Mouse (Mus musculus) embryonic facial prominence, embryonic 12.5 days (tissue): ENCODE results near the gene Mybpc3. TPM values are rescaled to one million over a fixed set of nuclear protein-coding genes. Genes with fewer than 3 reads are reported as not detected.

ENCODE experiments used
- ATAC-seq: fragments of 200-750 bp; cut with Nextera tagmentation; 2 replicates; pipeline ENCODE4 v1.8.0; 2017; ENCODE audit not compliant: insufficient number of reproducible peaks, insufficient read depth, low FRiP score, low TSS enrichment
- H3K27ac ChIP-seq: fragments of 300-500 bp; sonication (generic); 2 replicates; pipeline ENCODE4 v1.5.1; 2016; ENCODE audit warnings: mild to moderate bottlenecking
- H3K27me3 ChIP-seq: fragments of 300-500 bp; sonication (generic); 2 replicates; pipeline ENCODE4 v1.6.1; 2016; ENCODE audit warnings: mild to moderate bottlenecking, moderate library complexity
- H3K36me3 ChIP-seq: fragments of 300-500 bp; sonication (generic); 2 replicates; pipeline ENCODE4 v1.6.1; 2016; ENCODE audit warnings: mild to moderate bottlenecking
- H3K4me1 ChIP-seq: fragments of 300-500 bp; sonication (generic); 2 replicates; pipeline ENCODE4 v1.6.1; 2016
- H3K4me2 ChIP-seq: fragments of 300-500 bp; sonication (generic); replicated peaks from 2 replicates; pipeline ENCODE4 v1.6.1; 2016; ENCODE audit warnings: mild to moderate bottlenecking, moderate library complexity
- H3K4me3 ChIP-seq: fragments of 300-500 bp; sonication (generic); 2 replicates; pipeline ENCODE4 v1.5.1; 2016; ENCODE audit warnings: mild to moderate bottlenecking
- H3K9ac ChIP-seq: fragments of 300-500 bp; sonication (generic); 2 replicates; pipeline ENCODE4 v1.6.1; 2016; ENCODE audit warnings: mild to moderate bottlenecking, moderate library complexity
- H3K9me3 ChIP-seq: fragments of 300-500 bp; sonication (generic); 2 replicates; pipeline ENCODE4 v1.6.1; 2016; ENCODE audit warnings: mild to moderate bottlenecking, moderate library complexity
- WGBS: fragments of 180-500 bp; shearing (Covaris S2); methylation state at CpG from one replicate; pipeline ENCODE4 v1.1.7; 2016; 5-methylcytosine and 5-hydroxymethylcytosine counted together
- polyA plus RNA-seq: library from polyadenylated mRNA; unstranded; fragments of >200 nt; fragmentation: Nextera tagmentation; extraction: Ambion mirVana; gene quantifications from 2 replicates; pipeline ENCODE4 v1.2.1, GENCODE M21; 2016

The Mybpc3 gene
- polyA plus RNA-seq, 1 experiment from 2014 or later, result 0.09 TPM

GRCm38 (mm10) chr2:91080784-91081513 lies 37.0 kb upstream of the Mybpc3 start:
- Histone ChIP-seq H3K4me3 (no peak overlapping the region), H3K9me3 (no peaks in the 10 kb centered on the region), H3K36me3 (no peaks in the 10 kb centered on the region), H3K27ac (no peak overlapping the region), H3K27me3 (no peaks in the 10 kb centered on the region), H3K4me1 (peaks cover 11% of the 10 kb centered on the region), H3K4me2 (no peak overlapping the region), H3K9ac (no peak overlapping the region)
- no peak for ATAC-seq
- 71% methylated on average over 8 of the region's 8 CpGs for WGBS

GRCm38 (mm10) chr2:91081775-91082695 lies 35.9 kb upstream of the Mybpc3 start, which contains the start of gene Spi1:
Gene Spi1, plus strand, starts transcription at chr2:91082390.
- Histone ChIP-seq H3K9ac (no peak within 1 kb of the TSS), H3K36me3 (no peaks in the 10 kb centered on the region), H3K9me3 (no peaks in the 10 kb centered on the region), H3K27ac (no peak within 1 kb of the TSS), H3K4me2 (no peak within 1 kb of the TSS), H3K4me1 (peaks cover 11% of the 10 kb centered on the region), H3K27me3 (no peaks in the 10 kb centered on the region), H3K4me3 (no peak within 1 kb of the TSS)
- no peak for ATAC-seq
- WGBS, result 83% methylated on average over 13 of the region's 13 CpGs

DNA sequence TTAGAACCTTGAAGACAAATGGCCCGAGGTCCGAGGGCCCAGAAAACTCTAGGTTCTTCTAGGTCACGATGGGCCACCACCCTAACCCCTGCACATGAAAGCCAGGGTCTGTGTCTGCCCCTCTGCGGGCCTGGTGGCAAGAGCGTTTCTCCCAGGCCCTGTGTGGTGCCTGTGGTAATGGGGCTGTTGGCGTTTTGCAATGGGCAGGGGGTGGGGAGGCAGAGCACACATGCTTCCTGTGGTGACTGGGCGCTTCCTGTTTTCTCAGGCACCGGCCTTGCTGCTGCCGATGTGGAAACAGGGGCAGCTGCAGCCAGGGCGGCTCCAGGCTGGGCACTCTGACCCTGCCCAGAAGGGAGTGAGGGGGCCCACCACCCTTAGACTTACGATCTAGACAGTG lies 35.1 kb upstream of the Mybpc3 start:
- no peaks in the 10 kb centered on the region for H3K9me3 ChIP-seq
- no peaks in the 10 kb centered on the region for H3K36me3 ChIP-seq
- WGBS, result 62% methylated on average over 11 of the region's 11 CpGs
- ATAC-seq, result no peak
- H3K27ac ChIP-seq, result no peak overlapping the region
- no peak overlapping the region for H3K4me2 ChIP-seq
- no peaks in the 10 kb centered on the region for H3K27me3 ChIP-seq
- no peak overlapping the region for H3K9ac ChIP-seq
- no peak overlapping the region for H3K4me3 ChIP-seq
- peaks cover 11% of the 10 kb centered on the region for H3K4me1 ChIP-seq

DNA sequence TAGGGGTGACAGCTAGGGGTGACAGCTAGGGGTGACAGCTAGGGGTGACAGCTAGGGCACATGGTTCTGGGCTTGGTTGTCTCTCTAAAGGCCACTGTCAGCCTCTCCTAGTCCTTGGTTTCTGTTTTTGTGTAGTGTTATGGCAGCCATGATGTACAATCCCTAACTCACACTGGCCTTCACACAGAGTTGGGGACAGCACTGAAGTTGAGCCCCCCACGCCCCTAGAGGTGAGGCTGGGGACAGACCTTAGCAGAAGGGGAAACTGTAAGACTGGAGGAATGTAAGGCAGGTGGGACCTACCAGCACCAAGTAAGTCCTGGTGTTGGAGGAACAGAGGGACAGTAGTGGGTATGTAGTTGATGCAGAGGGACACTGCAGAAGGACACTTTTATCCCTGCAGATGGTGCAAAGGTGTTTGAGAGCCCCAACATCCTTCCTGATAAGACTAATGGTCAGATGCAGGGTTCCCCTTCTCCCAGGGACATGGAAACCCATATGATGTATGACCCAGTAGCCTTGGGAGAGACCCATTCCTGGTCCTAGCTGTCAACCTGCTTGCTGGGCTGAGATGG lies 34.5 kb upstream of the Mybpc3 start:
- no peak overlapping the region for H3K27ac ChIP-seq
- H3K4me3 ChIP-seq, result no peak overlapping the region
- H3K4me2 ChIP-seq, result no peak overlapping the region
- no peaks in the 10 kb centered on the region for H3K36me3 ChIP-seq
- no peaks in the 10 kb centered on the region for H3K27me3 ChIP-seq
- H3K9me3 ChIP-seq, result no peaks in the 10 kb centered on the region
- ATAC-seq, result no peak
- peaks cover 5% of the 10 kb centered on the region for H3K4me1 ChIP-seq
- WGBS, result 75% methylated on average over 1 of the region's 1 CpGs
- no peak overlapping the region for H3K9ac ChIP-seq

GRCm38 (mm10) chr2:91084179-91084820 lies 33.6 kb upstream of the Mybpc3 start:
- no peaks in the 10 kb centered on the region for H3K4me1 ChIP-seq
- H3K9me3 ChIP-seq, result no peaks in the 10 kb centered on the region
- H3K27ac ChIP-seq, result no peak overlapping the region
- 79% methylated on average over 15 of the region's 15 CpGs for WGBS
- no peak overlapping the region for H3K4me3 ChIP-seq
- H3K36me3 ChIP-seq, result no peaks in the 10 kb centered on the region
- H3K4me2 ChIP-seq, result no peak overlapping the region
- no peaks in the 10 kb centered on the region for H3K27me3 ChIP-seq
- ATAC-seq, result no peak
- H3K9ac ChIP-seq, result no peak overlapping the region

DNA sequence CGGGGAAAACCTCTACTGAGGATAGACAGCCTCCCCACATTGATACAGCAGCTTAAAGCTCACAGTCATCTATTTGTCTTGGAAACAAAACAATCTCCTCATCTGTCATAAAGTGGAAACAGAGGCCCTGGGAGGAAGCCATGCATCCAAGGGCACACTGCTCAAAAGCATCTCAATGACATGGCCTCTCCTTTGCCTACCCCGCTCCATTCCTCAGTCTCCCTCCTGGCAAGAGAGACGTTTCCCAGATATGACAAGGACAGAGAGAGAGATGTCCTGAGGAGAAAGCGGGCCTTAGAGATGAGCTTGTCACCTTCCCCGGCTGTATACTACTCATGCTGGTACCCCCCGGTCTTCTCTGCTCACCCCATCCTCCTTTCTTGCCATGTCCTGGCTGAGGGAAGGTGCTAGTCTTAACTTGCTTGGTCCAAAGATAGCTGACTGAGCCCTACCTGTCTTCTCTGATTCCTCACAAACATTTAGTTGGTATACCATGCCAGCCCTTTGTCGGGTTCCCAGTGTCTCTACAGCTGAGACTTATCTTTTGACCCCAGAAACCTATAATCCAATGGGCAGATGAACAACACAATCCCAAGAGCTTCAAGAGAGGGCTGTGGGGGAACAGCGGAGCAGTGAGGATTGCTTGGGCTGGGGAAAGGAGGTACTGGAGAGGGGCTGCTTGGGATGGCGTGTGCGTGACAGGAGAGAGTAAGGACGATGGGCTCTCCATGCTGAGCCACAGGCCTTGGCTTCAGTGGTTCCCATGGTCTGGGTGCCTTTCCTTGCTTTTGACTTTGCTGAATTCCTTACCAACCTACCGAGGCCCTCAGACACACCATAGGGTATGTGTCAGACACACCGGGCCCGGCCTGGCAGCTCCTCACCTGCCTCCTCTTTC lies 32.2 kb upstream of the Mybpc3 start:
- Histone ChIP-seq H3K36me3 (no peaks in the 10 kb centered on the region), H3K9ac (no peak overlapping the region), H3K4me2 (no peak overlapping the region), H3K27me3 (no peaks in the 10 kb centered on the region), H3K9me3 (no peaks in the 10 kb centered on the region), H3K27ac (no peak overlapping the region), H3K4me3 (no peak overlapping the region), H3K4me1 (no peaks in the 10 kb centered on the region)
- WGBS, result 85% methylated on average over 14 of the region's 14 CpGs
- no peak for ATAC-seq

DNA sequence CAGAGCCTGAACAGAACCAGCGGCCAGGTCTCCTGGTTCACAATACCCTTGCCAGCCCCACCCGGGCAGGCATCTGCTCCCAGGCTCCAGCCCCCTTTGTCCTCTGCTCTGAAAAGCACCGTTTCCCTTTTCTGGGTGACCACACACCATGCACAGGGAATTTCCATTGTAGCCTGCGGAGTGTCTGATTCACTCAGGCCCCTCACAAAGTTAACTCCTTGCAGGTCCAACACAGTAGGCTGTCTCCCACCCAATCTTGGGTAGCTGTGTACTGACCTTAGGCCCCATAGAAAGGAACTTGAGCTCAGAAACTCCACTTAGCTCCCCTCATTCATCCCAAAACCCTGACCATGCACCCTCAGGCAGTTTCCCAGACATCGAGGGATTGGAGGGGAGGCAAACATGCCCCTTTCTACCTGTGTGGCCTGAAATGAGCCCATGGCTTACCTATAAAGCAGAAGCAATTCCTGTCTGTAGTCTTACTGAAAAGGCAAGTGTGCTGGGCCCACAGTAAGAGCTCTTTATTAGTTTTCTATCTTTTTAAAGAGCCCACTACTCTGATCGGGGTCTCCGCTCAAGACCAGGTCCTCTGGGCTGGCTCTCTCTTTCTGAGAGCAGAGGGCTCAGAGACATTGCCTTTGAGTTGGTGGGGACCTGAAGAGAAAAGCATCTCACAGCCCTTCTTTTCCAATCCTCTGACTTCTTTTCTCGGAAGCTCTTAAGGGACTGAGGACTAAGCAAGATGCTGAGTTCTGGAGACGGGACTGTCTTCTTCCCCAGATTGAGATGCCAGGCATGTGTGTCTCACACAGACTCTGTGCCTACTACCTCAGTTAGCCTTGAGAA lies 31.3 kb upstream of the Mybpc3 start:
- WGBS, result 71% methylated on average over 9 of the region's 9 CpGs
- Histone ChIP-seq H3K4me1 (no peaks in the 10 kb centered on the region), H3K4me3 (no peak overlapping the region), H3K27me3 (no peaks in the 10 kb centered on the region), H3K27ac (no peak overlapping the region), H3K9ac (no peak overlapping the region), H3K9me3 (no peaks in the 10 kb centered on the region), H3K4me2 (no peak overlapping the region), H3K36me3 (no peaks in the 10 kb centered on the region)
- ATAC-seq, result no peak

GRCm38 (mm10) chr2:91087453-91087852 lies 30.5 kb upstream of the Mybpc3 start:
- Histone ChIP-seq H3K9me3 (no peaks in the 10 kb centered on the region), H3K4me2 (no peak overlapping the region), H3K4me3 (no peak overlapping the region), H3K4me1 (no peaks in the 10 kb centered on the region), H3K27me3 (no peaks in the 10 kb centered on the region), H3K36me3 (no peaks in the 10 kb centered on the region), H3K27ac (no peak overlapping the region), H3K9ac (no peak overlapping the region)
- 86% methylated on average over 9 of the region's 9 CpGs for WGBS
- no peak for ATAC-seq

DNA sequence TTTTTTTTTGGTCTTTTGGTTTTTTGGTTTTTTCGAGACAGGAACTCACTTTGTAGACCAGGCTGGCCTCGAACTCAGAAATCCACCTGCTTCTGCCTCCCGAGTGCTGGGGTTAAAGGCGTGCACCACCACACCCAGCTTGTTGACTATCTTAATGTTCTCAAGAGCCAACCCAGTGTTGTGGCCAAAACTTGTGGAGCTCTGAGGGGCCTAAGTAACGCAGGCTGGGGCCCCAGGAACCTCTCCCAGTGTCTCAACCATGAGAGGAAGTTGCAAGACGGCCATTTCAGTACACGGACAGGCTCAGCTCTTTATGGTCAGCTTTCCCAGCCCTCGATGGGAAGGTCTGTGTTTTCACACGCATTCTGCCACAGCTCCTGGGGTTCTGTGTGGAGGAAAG lies 29.0 kb upstream of the Mybpc3 start:
- H3K9me3 ChIP-seq, result no peaks in the 10 kb centered on the region
- H3K9ac ChIP-seq, result no peak overlapping the region
- 84% methylated on average over 9 of the region's 9 CpGs for WGBS
- no peak overlapping the region for H3K4me2 ChIP-seq
- H3K27me3 ChIP-seq, result no peaks in the 10 kb centered on the region
- H3K36me3 ChIP-seq, result no peaks in the 10 kb centered on the region
- H3K4me3 ChIP-seq, result no peak overlapping the region
- no peak overlapping the region for H3K27ac ChIP-seq
- no peaks in the 10 kb centered on the region for H3K4me1 ChIP-seq
- no peak for ATAC-seq

DNA sequence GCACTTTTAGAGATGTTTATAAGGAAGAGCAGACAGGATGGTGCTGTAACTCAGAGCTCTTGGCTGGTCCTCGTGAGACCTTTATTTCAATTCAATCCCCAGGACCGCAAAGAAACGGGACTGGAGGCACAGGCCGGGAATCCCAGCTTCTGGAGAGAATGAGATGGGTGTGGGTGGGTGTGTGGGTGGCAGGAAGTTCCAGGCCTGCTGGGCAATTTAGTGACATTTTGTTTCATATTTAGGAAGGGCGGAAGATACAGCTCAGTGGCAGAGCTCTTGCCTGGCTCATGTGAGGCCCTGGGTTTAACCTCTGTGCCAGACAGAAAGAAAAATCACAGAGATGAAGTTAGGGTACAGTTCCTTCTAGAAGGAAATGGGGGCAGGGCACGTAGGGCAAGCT lies 27.7 kb upstream of the Mybpc3 start:
- Histone ChIP-seq H3K4me1 (no peaks in the 10 kb centered on the region), H3K36me3 (no peaks in the 10 kb centered on the region), H3K4me2 (no peak overlapping the region), H3K9ac (no peak overlapping the region), H3K27ac (no peak overlapping the region), H3K4me3 (no peak overlapping the region), H3K9me3 (no peaks in the 10 kb centered on the region), H3K27me3 (no peaks in the 10 kb centered on the region)
- ATAC-seq, result no peak
- WGBS, result 75% methylated on average over 6 of the region's 6 CpGs
